In genomic region chr19:10921058-10921457, GRCm38 (mm10) we compare ENCODE assay signal across 39 mouse cellular contexts. TPM values are rescaled to one million over a fixed set of nuclear protein-coding genes. Genes with fewer than 3 reads are reported as not detected.
"Had no signal": no experiment of that assay in that cellular context is flagged by ENCODE, and none has a peak within 500 bp of the region (broad histone marks: within the 10 kb centered on the region; RNA-seq: fewer than 3 reads in every experiment).

No protein-coding gene starts in this region.

- DNase-seq: heart, postnatal 10 days; heart, postnatal 14 days; heart, postnatal 36 days; heart, postnatal 4 days; kidney, adult 11 months; kidney, adult 18-20 months; kidney, adult 2 months; kidney, adult 8-10 months; kidney, adult 9 months; kidney, postnatal 10 days; kidney, postnatal 14 days; kidney, postnatal 25 days; kidney, postnatal 36 days; kidney, postnatal 4 days; layer of hippocampus, adult 9-11 months; layer of hippocampus, postnatal 36 days had no signal

- H3K4me1 ChIP-seq: hindbrain, embryonic 12.5 days; hindbrain, embryonic 13.5 days; intestine, embryonic 15.5 days had no signal

- H3K9ac ChIP-seq: heart, embryonic 12.5 days; heart, embryonic 13.5 days; heart, embryonic 15.5 days; hindbrain, embryonic 12.5 days; hindbrain, embryonic 13.5 days; hindbrain, embryonic 14.5 days; hindbrain, embryonic 15.5 days; intestine, embryonic 15.5 days; kidney, embryonic 15.5 days had no signal

- H3K36me3 ChIP-seq: heart, embryonic 12.5 days; heart, embryonic 13.5 days; heart, embryonic 15.5 days; hindbrain, embryonic 10.5 days; hindbrain, embryonic 12.5 days; hindbrain, embryonic 13.5 days; hindbrain, embryonic 15.5 days; intestine, embryonic 15.5 days; kidney, embryonic 15.5 days had no signal

- H3K4me2 ChIP-seq: heart, embryonic 11.5 days; heart, embryonic 12.5 days; heart, embryonic 13.5 days; heart, embryonic 15.5 days; hindbrain, embryonic 12.5 days; hindbrain, embryonic 13.5 days; hindbrain, embryonic 14.5 days; hindbrain, embryonic 15.5 days; intestine, embryonic 15.5 days; kidney, embryonic 15.5 days had no signal

- ATAC-seq: hindbrain, embryonic 16.5 days; hindbrain, postnatal 0 days; inflammation-experienced regulatory T-cells, adult 6 months; intestine, embryonic 15.5 days; intestine, embryonic 16.5 days; intestine, postnatal 0 days had no signal

- H3K27me3 ChIP-seq: heart, embryonic 12.5 days; heart, embryonic 13.5 days; heart, embryonic 15.5 days; hindbrain, embryonic 12.5 days; hindbrain, embryonic 13.5 days; hindbrain, embryonic 15.5 days; intestine, embryonic 15.5 days; kidney, embryonic 15.5 days had no signal

- H3K4me3 ChIP-seq: heart, embryonic 12.5 days; heart, embryonic 13.5 days; heart, embryonic 15.5 days; hindbrain, embryonic 10.5 days; hindbrain, embryonic 12.5 days; hindbrain, embryonic 13.5 days; hindbrain, embryonic 15.5 days; intestine, embryonic 15.5 days; kidney, embryonic 15.5 days; layer of hippocampus, adult 2 months; left cerebral cortex, adult 2 months had no signal

- H3K9me3 ChIP-seq: heart, embryonic 12.5 days; heart, embryonic 13.5 days; heart, embryonic 15.5 days; hindbrain, embryonic 10.5 days; hindbrain, embryonic 12.5 days; hindbrain, embryonic 13.5 days; hindbrain, embryonic 15.5 days; intestine, embryonic 15.5 days; kidney, embryonic 15.5 days had no signal

- H3K27ac ChIP-seq: heart, embryonic 13.5 days; heart, embryonic 15.5 days; hindbrain, embryonic 10.5 days; hindbrain, embryonic 12.5 days; hindbrain, embryonic 13.5 days; hindbrain, embryonic 14.5 days; hindbrain, embryonic 15.5 days; hindbrain, postnatal 0 days; intestine, embryonic 15.5 days; kidney, embryonic 15.5 days; kidney, postnatal 0 days; layer of hippocampus, adult 2 months; left cerebral cortex, adult 2 months had no signal

RNA-seq across cellular contexts. Expression of gene Zp1, which starts 0.6 kb away (rescaled TPM):
- polyA plus RNA-seq: heart, embryonic 11.5 days; heart, embryonic 12.5 days; heart, embryonic 13.5 days; heart, embryonic 14.5 days; heart, embryonic 15.5 days; hindbrain, embryonic 11.5 days; hindbrain, embryonic 12.5 days; hindbrain, embryonic 13.5 days; inflammation-experienced regulatory T-cells, adult 6 months; intestine, embryonic 14.5 days; intestine, embryonic 15.5 days; intestine, embryonic 16.5 days; intestine, postnatal 0 days; kidney, adult 2 months; kidney, embryonic 14.5 days; kidney, embryonic 15.5 days; kidney, postnatal 0 days had no signal

RNA-seq across cellular contexts. Expression of gene Ptgdr2, which starts 15.9 kb away (rescaled TPM):
- polyA plus RNA-seq: heart, embryonic 12.5 days; hindbrain, embryonic 10.5 days; hindbrain, embryonic 11.5 days; intestine, embryonic 14.5 days; intestine, postnatal 0 days; kidney, embryonic 14.5 days; kidney, postnatal 0 days had no signal
